19 mouse cellular contexts compared by ENCODE assay signal in the genomic region with DNA sequence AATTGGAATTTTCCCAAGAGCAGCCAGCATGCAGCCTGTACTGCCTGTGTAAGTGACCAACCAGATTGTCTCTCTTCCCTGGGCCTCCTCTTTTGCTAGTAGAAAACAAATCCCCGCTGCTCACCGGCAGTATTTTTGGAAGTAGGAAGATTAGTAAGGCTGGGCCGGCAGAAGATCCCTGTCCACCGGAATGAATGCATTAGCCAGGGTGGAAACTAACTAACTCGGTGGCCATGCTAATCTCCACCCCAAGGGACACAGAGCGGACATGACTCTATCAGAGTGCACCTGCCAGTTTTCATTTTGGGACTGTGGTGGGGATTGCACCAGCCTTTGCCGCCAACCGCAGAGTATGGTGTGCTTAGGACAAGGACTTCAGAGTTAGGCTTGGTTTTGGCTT.
A peak's percentile ranks its signal among the peaks of the same experiment; 100 is the strongest.
DNase-seq lines count a peak whose midpoint lies in the region; ATAC-seq and TF ChIP-seq lines count a peak whose summit lies in the region.
"Had no signal": no experiment of that assay in that cellular context is flagged by ENCODE, and none has a peak within 500 bp of the region (broad histone marks: within the 10 kb centered on the region; RNA-seq: fewer than 3 reads in every experiment).

No protein-coding gene starts in this region.

- H3K4me1 ChIP-seq in heart, embryonic 16.5 days (ENCODE audit: control insufficient read depth, insufficient read depth, low read length): peaks cover 22% of the 10 kb centered on the region
- peaks cover 2 to 67% of the 10 kb centered on the region in 2 experiments; a peak in 2 of 4 replicates for H3K4me1 ChIP-seq in CH12.LX (ENCODE audit: control insufficient read depth in 1 of 2, insufficient read depth in 2 of 2)

- dilution Hi-C loops in CH12.LX (cut with MboI; ENCODE audit: extremely low pct_ligation_motif_present, extremely low pct_unique_long_range_greater_than_20kb, low sequenced_read_pairs): no loop called here

- WGBS in heart, embryonic 16.5 days: 63% methylated on average over 8 of the region's 8 CpGs

- TF ChIP-seq POLR2A in CH12.LX (IDR thresholded peaks at IDR 0.05; ENCODE audit: low read depth, low read length): no peak

- H3K9ac ChIP-seq in heart, embryonic 16.5 days (ENCODE audit: low read length): peak overlapping the region; percentile 29; the same call in 1 of the 2 replicates
- H3K9ac ChIP-seq in CH12.LX (ENCODE audit: insufficient read depth, low read depth): no peak overlapping the region
- H3K9ac ChIP-seq: embryonic facial prominence, embryonic 13.5 days; forebrain, embryonic 12.5 days; liver, embryonic 15.5 days had no signal

- H3K4me2 ChIP-seq in heart, embryonic 16.5 days (ENCODE audit: low read depth, low read length): no peak overlapping the region; the same call in 1 of the 2 replicates
- no peak overlapping the region for H3K4me2 ChIP-seq in CH12.LX (ENCODE audit: insufficient read depth, low read depth, poor library complexity, severe bottlenecking)
- H3K4me2 ChIP-seq: embryonic facial prominence, embryonic 13.5 days; forebrain, embryonic 12.5 days; liver, embryonic 15.5 days had no signal

- no peak for TF ChIP-seq CTCF in CH12.LX (conservative IDR thresholded peaks at IDR 0.05 in 1 of 2, IDR thresholded peaks at IDR 0.05 in 1 of 2; ENCODE audit: low read depth in 2 of 2, low read length in 2 of 2)

- in situ Hi-C loops in CH12.LX (cut with MboI; ENCODE audit: low pct_ligation_motif_present, low pct_unique_long_range_greater_than_20kb, low sequenced_read_pairs): no loop called here

- no peak overlapping the region for H3K4me3 ChIP-seq in heart, embryonic 16.5 days (ENCODE audit: low read length)
- H3K4me3 ChIP-seq in CH12.LX (replicated peaks in 1 of 3; ENCODE audit: low read depth in 2 of 3, low read length in 2 of 3, poor library complexity in 1 of 3): no peak overlapping the region
- H3K4me3 ChIP-seq: embryonic facial prominence, embryonic 13.5 days; erythroblast, embryonic 14.5 days; forebrain, embryonic 12.5 days; left cerebral cortex, adult 2 months; liver, embryonic 15.5 days had no signal

- H3K9me3 ChIP-seq in heart, embryonic 16.5 days (replicated peaks; ENCODE audit: control insufficient read depth, low read length): no peaks in the 10 kb centered on the region
- H3K9me3 ChIP-seq in CH12.LX (replicated peaks; ENCODE audit: low read length): no peaks in the 10 kb centered on the region
- H3K9me3 ChIP-seq: embryonic facial prominence, embryonic 13.5 days; forebrain, embryonic 12.5 days; liver, embryonic 15.5 days had no signal

- no peaks in the 10 kb centered on the region for H3K27me3 ChIP-seq in heart, embryonic 16.5 days (ENCODE audit: control insufficient read depth, insufficient read depth, low read length)
- no peaks in the 10 kb centered on the region for H3K27me3 ChIP-seq in CH12.LX (replicated peaks)
- H3K27me3 ChIP-seq: liver, embryonic 15.5 days had no signal

- TF ChIP-seq EP300 in CH12.LX (IDR thresholded peaks at IDR 0.05; ENCODE audit: low read length): no peak

- H3K36me3 ChIP-seq in heart, embryonic 16.5 days (ENCODE audit: control insufficient read depth, insufficient read depth): no peaks in the 10 kb centered on the region
- peaks cover 2 to 23% of the 10 kb centered on the region in 2 experiments for H3K36me3 ChIP-seq in CH12.LX (replicated peaks in 1 of 2; ENCODE audit: control insufficient read depth in 1 of 2, insufficient read depth in 1 of 2, low read length in 1 of 2)
- H3K36me3 ChIP-seq: forebrain, embryonic 12.5 days; liver, embryonic 15.5 days had no signal

- peak; percentile 43; the same call in 1 of the 2 replicates for ATAC-seq in cerebellum, adult (ENCODE audit: insufficient number of reproducible peaks, low FRiP score, low TSS enrichment)
- ATAC-seq in heart, embryonic 16.5 days (replicated peaks; ENCODE audit: extremely low read depth, insufficient read depth, low FRiP score): no peak; the same call in 1 of the 2 replicates
- no peak for ATAC-seq in inflammation-experienced regulatory T-cells, adult 6 months

- TF ChIP-seq RAD21 in CH12.LX (IDR thresholded peaks at IDR 0.05; ENCODE audit: low read depth, low read length): no peak

- peak overlapping the region; percentile 27; the same call in 1 of the 2 replicates for H3K27ac ChIP-seq in heart, embryonic 16.5 days (ENCODE audit: low read length)
- no peak overlapping the region for H3K27ac ChIP-seq in CH12.LX (ENCODE audit: insufficient read depth, low read depth)
- H3K27ac ChIP-seq: embryonic facial prominence, embryonic 13.5 days; forebrain, embryonic 12.5 days; kidney, postnatal 0 days; left cerebral cortex, adult 2 months; liver, embryonic 15.5 days; macrophage had no signal

- DNase-seq in cerebellum, postnatal 4 days (ENCODE audit: low spot score in 2 of 2): no peak
- no peak for DNase-seq in heart, adult 18-20 months
- peak; percentile 71 for DNase-seq in CH12.LX (ENCODE audit: extremely low read depth)
- DNase-seq in cerebellum, adult 8-10 months: peak; percentile 33
- no peak for DNase-seq in embryo, embryonic 10.5 days (ENCODE audit: low spot score)
- DNase-seq: adrenal gland, postnatal 10 days; embryo, embryonic 11 days; kidney, adult 2 months; layer of hippocampus, adult 9-11 months had no signal

- H3K79me2 ChIP-seq in CH12.LX (replicated peaks; ENCODE audit: control insufficient read depth, extremely low read depth, insufficient read depth, poor library complexity, severe bottlenecking): no peaks in the 10 kb centered on the region

TF ChIP-seq in CH12.LX, 34 proteins besides CTCF, POLR2A, EP300 and RAD21:
- TF ChIP-seq JUN (IDR thresholded peaks at IDR 0.05; ENCODE audit: insufficient read depth, low read depth, low read length) (no peak), ETS1 (conservative IDR thresholded peaks at IDR 0.05; ENCODE audit: low read depth, low read length) (peak; percentile 41; the same call in 1 of the 2 replicates), TCF12 (IDR thresholded peaks at IDR 0.05; ENCODE audit: low read depth, low read length) (peak; percentile 31; the same call in 1 of the 2 replicates), BHLHE40 (IDR thresholded peaks at IDR 0.05; ENCODE audit: low read depth, low read length) (peak; percentile 42; the same call in 1 of the 2 replicates)

Comparison
In these comparisons a context has a peak if more than half of its experiments do, and no peak if none do; other contexts are left out.
1. DNase-seq: peak in CH12.LX (single experiment) and cerebellum, adult 8-10 months (single experiment); none in cerebellum, postnatal 4 days (0 of 2), heart, adult 18-20 months (0 of 2) and embryo, embryonic 10.5 days (single experiment).